Mouse (Mus musculus): ENCODE measurements around the gene Crybg1. TPM values are rescaled to one million over a fixed set of nuclear protein-coding genes. Genes with fewer than 3 reads are reported as not detected.
A peak's percentile ranks its signal among the peaks of the same experiment; 100 is the strongest.

The Crybg1 gene
- polyA plus RNA-seq, 1 experiment, result 7.0 TPM

- DNase-seq, result no peak
- 72% methylated on average over 2 of the region's 2 CpGs for WGBS
- Histone ChIP-seq H3K4me3 (replicated peaks; ENCODE audit: extremely low read depth, low read depth, low read length) (no peak overlapping the region), H3K4me1 (ENCODE audit: control insufficient read depth, insufficient read depth, low read length) (no peaks in the 10 kb centered on the region)
- TF ChIP-seq POLR2A (IDR thresholded peaks at IDR 0.05; ENCODE audit: borderline replicate concordance, extremely low read depth, low read depth, low read length), result no peak
- no peak for TF ChIP-seq CTCF (IDR thresholded peaks at IDR 0.05; ENCODE audit: insufficient read depth, low read length)
These were observed 231.9 kb downstream of the Crybg1 start for GRCm38 (mm10) chr10:43916737-43917136.

- Histone ChIP-seq H3K4me3 (replicated peaks; ENCODE audit: extremely low read depth, low read depth, low read length) (no peak overlapping the region), H3K4me1 (ENCODE audit: control insufficient read depth, insufficient read depth, low read length) (no peaks in the 10 kb centered on the region)
- TF ChIP-seq CTCF (IDR thresholded peaks at IDR 0.05; ENCODE audit: insufficient read depth, low read length) (no peak), POLR2A (IDR thresholded peaks at IDR 0.05; ENCODE audit: borderline replicate concordance, extremely low read depth, low read depth, low read length) (no peak)
- DNase-seq, result no peak
- WGBS, result 88% methylated on average over 12 of the region's 12 CpGs
These were observed 232.5 kb downstream of the Crybg1 start for GRCm38 (mm10) chr10:43916181-43916580.

- H3K4me1 ChIP-seq (ENCODE audit: control insufficient read depth, insufficient read depth, low read length), result no peaks in the 10 kb centered on the region
- no peak for TF ChIP-seq POLR2A (IDR thresholded peaks at IDR 0.05; ENCODE audit: borderline replicate concordance, extremely low read depth, low read depth, low read length)
- 93% methylated on average over 3 of the region's 3 CpGs for WGBS
These were observed 236.4 kb downstream of the Crybg1 start for GRCm38 (mm10) chr10:43912236-43912635.

GRCm38 (mm10) chr10:43910873-43911142 is 237.8 kb downstream of the Crybg1 start:
- WGBS, result 87% methylated on average over 8 of the region's 8 CpGs
- Histone ChIP-seq H3K4me1 (ENCODE audit: control insufficient read depth, insufficient read depth, low read length) (no peaks in the 10 kb centered on the region), H3K4me3 (replicated peaks; ENCODE audit: extremely low read depth, low read depth, low read length) (no peak overlapping the region)
- no peak for DNase-seq
- TF ChIP-seq CTCF (IDR thresholded peaks at IDR 0.05; ENCODE audit: insufficient read depth, low read length) (no peak), POLR2A (IDR thresholded peaks at IDR 0.05; ENCODE audit: borderline replicate concordance, extremely low read depth, low read depth, low read length) (no peak)

More at GRCm38 (mm10) chr10:43912236-43912635, 236.4 kb downstream of the Crybg1 start:
- no peak overlapping the region for H3K4me3 ChIP-seq (replicated peaks; ENCODE audit: extremely low read depth, low read depth, low read length)
- DNase-seq, result no peak

- 67% methylated on average over 12 of the region's 12 CpGs for WGBS
- no peak overlapping the region for H3K4me3 ChIP-seq (replicated peaks; ENCODE audit: extremely low read depth, low read depth, low read length)
- DNase-seq, result no peak
- no peak for TF ChIP-seq CTCF (IDR thresholded peaks at IDR 0.05; ENCODE audit: insufficient read depth, low read length)
- no peak for TF ChIP-seq POLR2A (IDR thresholded peaks at IDR 0.05; ENCODE audit: borderline replicate concordance, extremely low read depth, low read depth, low read length)
- no peaks in the 10 kb centered on the region for H3K4me1 ChIP-seq (ENCODE audit: control insufficient read depth, insufficient read depth, low read length)
These were observed 238.4 kb downstream of the Crybg1 start for GRCm38 (mm10) chr10:43910032-43910872.

- H3K4me3 ChIP-seq (replicated peaks; ENCODE audit: extremely low read depth, low read depth, low read length), result no peak overlapping the region
- no peaks in the 10 kb centered on the region for H3K4me1 ChIP-seq (ENCODE audit: control insufficient read depth, insufficient read depth, low read length)
- DNase-seq, result no peak
- TF ChIP-seq CTCF (IDR thresholded peaks at IDR 0.05; ENCODE audit: insufficient read depth, low read length) (no peak), POLR2A (IDR thresholded peaks at IDR 0.05; ENCODE audit: borderline replicate concordance, extremely low read depth, low read depth, low read length) (no peak)
- WGBS, result 92% methylated on average over 1 of the region's 1 CpGs
These were observed 244.1 kb downstream of the Crybg1 start for GRCm38 (mm10) chr10:43904569-43904968.

GRCm38 (mm10) chr10:43901578-43902194 is 247.0 kb downstream of the Crybg1 start, which contains the start of the genes Qrsl1 and Rtn4ip1:
Gene Qrsl1, minus strand, starts transcription at chr10:43901745.
Gene Rtn4ip1, plus strand, starts transcription at chr10:43901807.
- Histone ChIP-seq H3K4me3 (replicated peaks; ENCODE audit: extremely low read depth, low read depth, low read length) (peak within 1 kb of the TSS; percentile 93), H3K4me1 (ENCODE audit: control insufficient read depth, insufficient read depth, low read length) (no peaks in the 10 kb centered on the region)
- DNase-seq, result peak; percentile 95
- TF ChIP-seq POLR2A (IDR thresholded peaks at IDR 0.05; ENCODE audit: borderline replicate concordance, extremely low read depth, low read depth, low read length) (peak; percentile 43; the same call in 1 of the 2 replicates), CTCF (IDR thresholded peaks at IDR 0.05; ENCODE audit: insufficient read depth, low read length) (no peak)
- WGBS, result 1% methylated on average over 40 of the region's 40 CpGs

GRCm38 (mm10) chr10:43900883-43901570 is 247.6 kb downstream of the Crybg1 start:
- 3% methylated on average over 30 of the region's 30 CpGs for WGBS
- no peaks in the 10 kb centered on the region for H3K4me1 ChIP-seq (ENCODE audit: control insufficient read depth, insufficient read depth, low read length)
- no peak for TF ChIP-seq POLR2A (IDR thresholded peaks at IDR 0.05; ENCODE audit: borderline replicate concordance, extremely low read depth, low read depth, low read length)
- peak overlapping the region; percentile 93 for H3K4me3 ChIP-seq (replicated peaks; ENCODE audit: extremely low read depth, low read depth, low read length)
- no peak for DNase-seq

Other genes with a start within 250 kb of the Crybg1 start
- gene Qrsl1, start 247.1 kb downstream of the Crybg1 start, polyA plus RNA-seq (2012; rRNA removed), result 4.6 and 7.1 TPM in 2 replicates
- 4.2 and 9.0 TPM in 2 replicates for gene Rtn4ip1, start 247.0 kb downstream of the Crybg1 start, polyA plus RNA-seq (2012; rRNA removed)
- 6.5 and 8.5 TPM in 2 replicates for gene Atg5, start 119.5 kb upstream of the Crybg1 start, polyA plus RNA-seq (2012; rRNA removed)